Mouse (Mus musculus): ENCODE results near the gene Exoc4.

The Exoc4 gene

GRCm38 (mm10) chr6:33248894-33249758 is at the start of gene Exoc4:
Exoc4 (plus strand) TSS chr6:33249085.
- DNase-seq (ENCODE audit: low read depth), result peak; percentile 95

- no peak for DNase-seq (ENCODE audit: low read depth)
These were observed 30.1 kb upstream of the Exoc4 start for GRCm38 (mm10) chr6:33218780-33219179.

- no peak for DNase-seq (ENCODE audit: low read depth)
These were observed 22.2 kb upstream of the Exoc4 start for GRCm38 (mm10) chr6:33226700-33227099.

DNA sequence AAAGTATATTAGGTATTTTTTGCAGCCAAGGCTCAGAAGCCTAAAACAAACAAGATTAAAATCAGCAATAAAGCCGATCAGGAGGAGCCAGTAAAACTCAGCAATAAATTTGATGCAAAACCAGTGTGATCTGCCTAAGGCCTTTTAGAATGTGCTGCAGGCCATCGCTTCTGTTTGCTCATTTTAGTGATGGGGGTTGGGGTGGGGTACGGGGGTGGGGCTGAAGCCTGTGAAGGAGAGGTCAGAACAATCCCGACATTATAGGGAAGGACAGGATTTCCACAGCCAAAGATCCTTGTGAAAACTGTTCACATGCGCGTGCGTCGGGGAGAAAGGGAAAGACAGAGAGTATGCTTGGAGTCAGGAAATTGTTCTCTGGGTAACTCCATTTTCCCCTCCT is 21.5 kb upstream of the Exoc4 start:
- DNase-seq (ENCODE audit: low read depth), result no peak

DNA sequence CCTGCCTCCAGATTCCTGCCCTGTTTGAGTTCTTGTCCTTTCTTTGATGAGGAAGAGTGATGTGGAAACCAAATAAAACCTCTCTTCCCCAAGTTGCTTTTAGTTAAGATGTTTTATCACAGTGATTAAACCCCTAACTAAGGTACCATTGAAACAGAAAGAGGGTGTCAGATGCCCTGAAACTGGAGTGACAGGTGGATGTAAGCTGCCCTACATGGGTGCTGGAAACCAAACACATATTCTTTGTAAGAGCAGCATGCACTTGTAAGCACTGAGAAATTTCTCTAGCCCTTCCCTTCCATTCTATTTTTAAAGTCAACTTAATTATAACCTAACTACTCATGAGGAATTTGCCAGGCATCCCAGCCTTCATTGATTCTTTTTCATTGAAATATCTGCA is 7.6 kb upstream of the Exoc4 start:
- no peak for DNase-seq (ENCODE audit: low read depth)

- no peak for DNase-seq (ENCODE audit: low read depth)
These were observed 4.3 kb upstream of the Exoc4 start for GRCm38 (mm10) chr6:33244546-33244945.

- DNase-seq (ENCODE audit: low read depth), result no peak
These were observed 1.7 kb upstream of the Exoc4 start for GRCm38 (mm10) chr6:33247146-33247545.

GRCm38 (mm10) chr6:33247576-33248355 is 1.1 kb upstream of the Exoc4 start:
- DNase-seq (ENCODE audit: low read depth), result no peak

GRCm38 (mm10) chr6:33256638-33257037 is 7.8 kb downstream of the Exoc4 start:
- no peak for DNase-seq (ENCODE audit: low read depth)

GRCm38 (mm10) chr6:33257076-33257789 is 8.3 kb downstream of the Exoc4 start:
- no peak for DNase-seq (ENCODE audit: low read depth)

GRCm38 (mm10) chr6:33259926-33260325 is 11.0 kb downstream of the Exoc4 start:
- no peak for DNase-seq (ENCODE audit: low read depth)

DNA sequence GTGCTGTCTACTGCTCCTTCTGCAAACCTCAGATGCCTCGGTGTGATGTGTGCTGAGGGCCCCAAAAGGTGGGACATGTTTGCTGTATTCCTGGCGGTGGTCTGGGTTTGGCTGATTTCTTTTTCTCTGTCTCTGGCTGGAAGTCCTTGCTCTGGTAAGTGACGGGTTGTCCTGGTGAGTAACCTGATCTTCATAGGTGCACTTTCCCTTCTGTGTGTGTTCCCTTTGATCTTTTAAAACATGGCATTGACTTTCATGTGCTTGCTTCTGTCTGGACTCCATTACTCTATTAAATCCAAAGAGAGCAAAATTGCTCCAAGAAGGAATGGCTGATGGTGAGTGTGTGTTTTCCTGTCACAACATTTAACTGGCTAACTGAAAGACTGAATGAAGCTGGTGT is 12.7 kb downstream of the Exoc4 start:
- DNase-seq (ENCODE audit: low read depth), result no peak

GRCm38 (mm10) chr6:33263950-33264349 is 15.1 kb downstream of the Exoc4 start:
- DNase-seq (ENCODE audit: low read depth), result no peak

- no peak for DNase-seq (ENCODE audit: low read depth)
These were observed 15.5 kb downstream of the Exoc4 start for GRCm38 (mm10) chr6:33264388-33264787.

DNA sequence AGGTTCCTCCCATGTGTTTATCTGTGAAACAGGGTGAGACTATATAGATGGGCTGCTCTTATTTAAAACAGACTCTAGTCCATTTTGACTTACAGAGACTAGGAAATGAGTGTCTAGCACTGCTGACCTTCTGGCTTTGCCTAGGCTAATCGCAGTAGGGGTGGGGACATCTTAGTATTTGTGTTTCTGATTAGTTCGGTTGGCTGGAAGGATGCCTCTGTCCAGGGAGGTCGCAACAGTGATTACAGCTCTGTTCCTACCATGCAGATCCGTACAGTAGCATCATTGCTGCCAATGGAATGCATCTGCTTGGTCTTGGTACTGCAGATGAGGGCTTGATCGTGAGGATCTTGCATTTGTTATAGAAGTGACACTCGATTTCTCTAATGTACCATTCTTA is 18.7 kb downstream of the Exoc4 start:
- no peak for DNase-seq (ENCODE audit: low read depth)

DNA sequence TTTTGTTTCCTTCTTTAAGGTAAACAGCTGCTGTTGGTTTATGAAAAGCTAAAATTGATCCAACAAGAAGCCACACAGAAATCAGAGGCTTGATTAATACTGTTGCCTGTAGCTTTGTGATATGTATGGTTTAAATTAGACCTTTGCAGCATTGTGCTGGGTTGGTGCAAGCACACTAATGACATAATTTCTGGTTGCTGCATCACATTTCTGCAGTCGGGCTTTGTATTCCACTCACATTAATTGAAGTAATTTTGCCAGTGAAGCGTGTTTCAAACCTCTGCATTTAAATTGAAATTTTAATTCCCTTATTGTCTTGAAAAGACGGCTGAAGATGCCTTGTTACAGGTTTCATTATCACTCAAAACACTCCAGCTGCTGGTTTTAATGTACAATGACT is 34.6 kb downstream of the Exoc4 start:
- DNase-seq (ENCODE audit: low read depth), result no peak

DNA sequence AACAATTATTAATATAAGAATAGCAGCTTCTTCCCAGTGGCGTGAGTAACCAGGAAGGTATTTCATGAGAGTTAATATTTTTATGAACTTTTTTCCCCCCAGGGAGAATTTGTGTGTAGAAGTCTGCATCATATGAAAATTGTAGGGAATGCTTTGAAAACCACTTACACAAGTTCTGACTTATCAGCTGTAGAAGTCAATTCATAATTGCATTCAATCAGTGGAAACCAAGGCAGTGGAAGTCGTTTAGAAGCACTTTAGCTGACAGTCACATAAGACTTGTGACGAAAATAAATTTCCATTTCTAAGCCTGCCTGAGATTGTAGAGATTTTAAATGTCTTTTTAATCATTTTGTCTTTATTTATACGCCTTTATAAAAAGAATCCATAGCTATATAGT is 35.1 kb downstream of the Exoc4 start:
- DNase-seq (ENCODE audit: low read depth), result no peak

GRCm38 (mm10) chr6:33286376-33286775 is 37.5 kb downstream of the Exoc4 start:
- no peak for DNase-seq (ENCODE audit: low read depth)

DNA sequence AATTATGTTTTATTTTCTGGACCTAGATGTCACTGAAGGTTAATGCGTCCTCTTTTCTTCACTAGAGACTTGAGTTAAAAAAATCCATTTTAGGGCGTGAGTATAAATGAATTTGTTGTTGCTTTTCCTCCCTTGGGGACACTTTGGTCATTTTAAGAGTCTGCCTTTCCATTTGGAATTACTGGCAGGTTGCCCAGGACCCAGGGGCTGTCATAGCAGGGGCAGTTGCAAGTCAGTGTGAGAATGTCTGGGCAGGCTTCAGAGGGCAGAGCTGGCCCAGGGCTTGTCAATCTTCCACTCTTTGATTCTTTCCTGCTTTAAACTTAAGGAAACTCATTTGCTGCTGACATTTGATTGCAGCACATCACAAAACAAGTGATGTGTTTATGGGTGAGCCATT is 45.7 kb downstream of the Exoc4 start:
- DNase-seq (ENCODE audit: low read depth), result no peak

DNA sequence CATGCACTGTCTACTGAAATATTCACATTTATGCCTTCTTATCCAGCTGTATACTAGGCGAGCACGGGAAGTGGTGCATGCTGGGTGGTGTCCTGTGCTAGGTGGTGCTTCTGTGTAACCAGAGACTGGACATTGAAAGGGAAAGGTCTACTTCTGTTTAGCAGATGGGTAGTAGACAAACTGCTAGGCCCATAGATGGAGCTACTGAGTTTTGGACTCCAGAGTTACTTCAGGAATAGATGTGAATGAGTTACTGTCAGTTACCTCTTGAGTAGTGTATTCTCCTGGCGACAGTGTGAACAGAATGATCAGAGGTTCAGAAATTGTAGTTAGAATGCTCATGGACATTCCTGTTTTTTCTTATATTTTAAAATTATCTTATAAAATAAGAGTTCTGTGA is 48.7 kb downstream of the Exoc4 start:
- no peak for DNase-seq (ENCODE audit: low read depth)

DNA sequence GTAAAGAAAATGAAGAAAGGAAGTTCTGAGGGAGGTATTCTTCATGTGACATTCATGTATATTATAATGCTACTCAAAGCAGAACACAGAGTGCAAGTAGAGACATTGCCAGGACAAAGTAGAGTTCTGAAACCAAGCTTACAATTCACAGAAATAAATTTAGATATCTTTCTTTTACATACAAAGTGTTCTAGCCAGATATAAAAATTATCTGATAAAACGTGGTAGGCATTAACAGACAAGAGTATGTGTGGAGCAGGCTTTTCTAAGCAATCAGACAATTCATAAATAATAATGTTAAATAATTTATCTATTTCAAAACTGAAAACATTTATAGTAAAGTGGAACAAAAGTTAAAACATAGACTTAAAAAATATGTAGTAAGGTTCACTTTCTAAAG is 49.9 kb downstream of the Exoc4 start:
- no peak for DNase-seq (ENCODE audit: low read depth)

- DNase-seq (ENCODE audit: low read depth), result no peak
These were observed 57.1 kb downstream of the Exoc4 start for GRCm38 (mm10) chr6:33305996-33306395.

GRCm38 (mm10) chr6:33308646-33309045 is 59.8 kb downstream of the Exoc4 start:
- no peak for DNase-seq (ENCODE audit: low read depth)

Data from naive thymus-derived CD4-positive, alpha-beta T cell, adult 2 months (primary cell).